Mouse (Mus musculus) limb, embryonic 10.5 days (tissue): Measurements from ENCODE around the gene Cox19. TPM values are rescaled to one million over a fixed set of nuclear protein-coding genes. Genes with fewer than 3 reads are reported as not detected.

Experiments
- DNase-seq: peaks from one replicate; pipeline ENCODE4 v3.0.0-alpha.2; 2017; ENCODE audit warnings: low spot score
- H3K27ac ChIP-seq: fragments of 300-500 bp; sonication (generic); 2 replicates; pipeline ENCODE4 v1.5.1; 2016; ENCODE audit warnings: mild to moderate bottlenecking
- H3K27me3 ChIP-seq: fragments of 300-500 bp; sonication (generic); 2 replicates; pipeline ENCODE4 v1.6.1; 2016; ENCODE audit warnings: low read depth, mild to moderate bottlenecking; ENCODE audit not compliant: poor library complexity, severe bottlenecking
- H3K36me3 ChIP-seq: fragments of 300-500 bp; sonication (generic); 2 replicates; pipeline ENCODE4 v1.6.1; 2016; ENCODE audit warnings: mild to moderate bottlenecking, moderate library complexity
- H3K4me1 ChIP-seq: fragments of 300-500 bp; sonication (generic); 2 replicates; pipeline ENCODE4 v1.6.1; 2016
- H3K4me3 ChIP-seq: fragments of 300-500 bp; sonication (generic); 2 replicates; pipeline ENCODE4 v1.5.1; 2016; ENCODE audit warnings: mild to moderate bottlenecking, moderate library complexity
- H3K9me3 ChIP-seq: fragments of 300-500 bp; sonication (generic); replicated peaks from 2 replicates; pipeline ENCODE4 v1.6.1; 2016; ENCODE audit warnings: mild to moderate bottlenecking
- WGBS: fragments of 180-500 bp; shearing (Covaris S2); methylation state at CpG from one replicate; pipeline ENCODE4 v1.1.7; 2016; 5-methylcytosine and 5-hydroxymethylcytosine counted together
- polyA plus RNA-seq: library from polyadenylated mRNA; unstranded; fragments of >200 nt; fragmentation: Nextera tagmentation; extraction: Ambion mirVana; gene quantifications from 2 replicates; pipeline ENCODE4 v1.2.1, GENCODE M21; 2016

The Cox19 gene
- polyA plus RNA-seq, 1 experiment from 2014 or later = 110 TPM

DNA sequence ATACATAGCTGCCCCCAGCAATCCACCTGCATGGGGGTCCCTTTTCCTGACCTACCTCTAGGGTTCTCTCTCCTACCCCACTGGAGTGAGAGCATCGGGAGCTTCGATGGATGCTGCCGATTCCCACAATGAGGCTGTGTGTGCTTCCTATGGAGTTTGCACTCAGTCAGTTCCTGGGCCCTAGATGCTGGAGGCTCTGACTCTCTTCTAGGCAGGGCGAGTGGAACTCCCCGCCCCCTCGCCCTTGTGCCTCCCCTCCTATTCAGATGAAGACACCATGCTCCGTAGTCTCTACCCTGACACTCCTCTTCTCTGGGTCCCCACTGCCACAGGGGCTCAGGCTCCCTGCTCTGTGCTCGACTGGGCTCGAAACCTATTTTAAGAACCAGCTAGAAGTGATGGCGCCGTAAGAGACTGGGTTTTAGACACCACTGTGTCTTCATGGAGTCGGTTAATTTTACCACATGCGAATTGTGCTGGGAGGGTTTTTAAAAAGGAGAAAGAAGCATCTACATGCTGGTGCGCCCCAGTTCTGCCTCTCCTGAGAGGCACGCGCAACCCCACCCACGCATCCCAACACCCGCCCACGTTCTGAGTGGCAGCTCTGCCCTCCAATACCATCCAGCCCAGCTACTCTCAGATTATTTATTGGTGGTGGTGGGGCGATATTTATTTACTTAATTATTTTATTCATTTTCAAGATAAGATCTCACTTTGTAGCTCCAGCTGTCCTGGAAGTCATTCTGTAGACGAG is 33.3 kb downstream of the Cox19 start:
- 68% methylated on average over 21 of the region's 21 CpGs for WGBS
- no peaks in the 10 kb centered on the region for H3K36me3 ChIP-seq
- no peak overlapping the region for H3K27ac ChIP-seq
- no peak for DNase-seq
- H3K9me3 ChIP-seq = no peaks in the 10 kb centered on the region
- H3K27me3 ChIP-seq = peaks cover 36% of the 10 kb centered on the region
- peaks cover 5% of the 10 kb centered on the region; the same call in 1 of the 2 replicates for H3K4me1 ChIP-seq
- no peak overlapping the region for H3K4me3 ChIP-seq

DNA sequence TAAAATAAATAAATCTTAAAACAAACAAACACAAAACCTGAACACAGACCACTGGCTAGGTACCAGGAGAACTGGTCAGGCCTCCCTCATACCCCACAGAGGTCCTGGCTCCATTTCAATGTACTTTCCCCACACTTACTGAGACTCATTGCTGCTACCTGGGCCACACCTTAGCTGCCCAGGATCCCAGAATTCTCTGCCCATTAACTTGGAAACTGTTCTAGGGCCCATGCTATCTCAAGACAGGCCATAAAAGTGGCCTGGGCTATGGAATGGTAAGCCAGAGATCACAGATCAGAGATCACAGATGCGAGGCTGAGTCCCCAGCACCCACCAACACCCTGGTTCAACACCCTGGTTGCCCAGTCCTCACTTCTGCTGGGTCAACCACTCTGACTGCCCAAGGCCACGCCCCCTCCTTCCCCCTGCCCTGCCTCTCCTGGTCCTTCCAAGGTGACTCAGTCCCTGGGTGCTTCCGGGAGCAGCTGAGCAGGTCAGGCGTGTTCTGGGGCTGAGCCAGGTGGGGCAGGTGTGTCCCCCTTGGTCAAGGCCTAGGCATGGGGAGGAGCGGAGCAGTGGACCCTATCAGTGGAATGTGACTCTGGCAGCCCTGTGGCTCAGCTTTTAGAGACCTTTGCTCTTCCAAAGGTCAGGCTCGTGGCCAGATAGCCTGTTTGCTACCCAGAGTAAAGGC is 34.1 kb downstream of the Cox19 start:
- H3K9me3 ChIP-seq = no peaks in the 10 kb centered on the region
- H3K4me1 ChIP-seq = no peaks in the 10 kb centered on the region
- no peak overlapping the region for H3K27ac ChIP-seq
- H3K36me3 ChIP-seq = no peaks in the 10 kb centered on the region
- WGBS = 68% methylated on average over 6 of the region's 6 CpGs
- H3K27me3 ChIP-seq = peaks cover 28% of the 10 kb centered on the region; the same call in 1 of the 2 replicates
- no peak overlapping the region for H3K4me3 ChIP-seq
- DNase-seq = no peak

DNA sequence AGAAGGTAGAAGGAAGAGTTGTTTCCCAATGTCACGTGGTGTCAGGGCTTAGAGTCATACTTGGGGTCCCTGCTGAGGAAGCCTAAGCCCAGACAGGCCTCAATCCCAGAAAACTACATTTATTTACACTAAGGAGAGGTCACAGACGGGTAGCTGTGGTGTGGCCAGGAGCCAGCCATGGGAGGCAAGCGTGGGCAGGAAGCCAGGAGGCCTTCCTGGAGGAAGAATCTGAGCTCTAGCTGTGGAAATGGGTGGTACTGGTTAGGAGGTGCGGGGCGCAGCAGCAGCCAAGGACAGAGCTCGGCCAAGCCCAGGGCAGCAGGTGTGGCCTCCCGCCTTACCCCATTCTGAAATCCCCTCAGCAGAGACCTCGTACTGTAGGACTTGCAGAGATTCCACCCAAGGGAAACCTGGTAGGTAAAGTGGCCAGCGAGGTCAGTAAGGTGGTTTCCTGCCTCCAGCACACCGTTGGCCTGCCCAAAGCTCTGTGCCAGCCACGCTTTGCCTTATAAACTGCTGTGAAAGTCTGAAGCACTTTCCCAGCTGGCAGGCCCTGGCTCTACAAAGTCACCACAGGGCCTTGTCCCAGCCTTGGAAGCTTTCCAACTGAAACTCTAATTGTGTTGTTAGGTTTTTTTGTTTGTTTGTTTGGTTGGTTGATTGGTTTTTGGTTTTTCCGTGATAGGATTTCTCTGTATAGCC is 36.1 kb downstream of the Cox19 start:
- WGBS = 88% methylated on average over 12 of the region's 12 CpGs
- no peak for DNase-seq
- Histone ChIP-seq H3K4me3 (no peak overlapping the region), H3K4me1 (no peaks in the 10 kb centered on the region), H3K27ac (no peak overlapping the region), H3K9me3 (0 out of 2 replicates have a peak, but pooled peaks cover 2% of the 10 kb centered on the region), H3K27me3 (peaks cover 17% of the 10 kb centered on the region; the same call in 1 of the 2 replicates), H3K36me3 (no peaks in the 10 kb centered on the region)

DNA sequence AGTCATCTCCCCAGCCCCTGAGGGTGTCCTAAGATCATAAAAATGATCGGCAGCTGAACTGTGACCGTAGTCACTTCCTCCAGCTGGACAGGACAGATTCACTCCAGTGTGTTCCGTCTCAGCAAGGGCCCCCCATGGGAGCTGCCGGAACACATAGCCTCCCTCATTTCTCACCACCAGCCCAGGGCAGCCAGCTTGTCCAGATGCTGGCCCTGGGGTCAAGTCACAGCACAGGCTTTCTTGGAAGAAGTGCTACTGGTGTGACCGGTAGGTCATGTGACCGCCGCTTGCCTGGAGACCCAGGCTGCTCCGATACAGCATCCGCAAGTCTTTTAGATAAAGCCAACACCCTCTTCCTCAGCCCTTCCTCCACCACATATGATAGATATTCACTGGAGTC is 37.7 kb downstream of the Cox19 start:
- Histone ChIP-seq H3K27ac (no peak overlapping the region), H3K36me3 (no peaks in the 10 kb centered on the region), H3K9me3 (0 out of 2 replicates have a peak, but pooled peaks cover 2% of the 10 kb centered on the region), H3K4me1 (no peaks in the 10 kb centered on the region), H3K4me3 (no peak overlapping the region), H3K27me3 (peaks cover 9% of the 10 kb centered on the region; the same call in 1 of the 2 replicates)
- no peak for DNase-seq
- WGBS = 82% methylated on average over 9 of the region's 9 CpGs

DNA sequence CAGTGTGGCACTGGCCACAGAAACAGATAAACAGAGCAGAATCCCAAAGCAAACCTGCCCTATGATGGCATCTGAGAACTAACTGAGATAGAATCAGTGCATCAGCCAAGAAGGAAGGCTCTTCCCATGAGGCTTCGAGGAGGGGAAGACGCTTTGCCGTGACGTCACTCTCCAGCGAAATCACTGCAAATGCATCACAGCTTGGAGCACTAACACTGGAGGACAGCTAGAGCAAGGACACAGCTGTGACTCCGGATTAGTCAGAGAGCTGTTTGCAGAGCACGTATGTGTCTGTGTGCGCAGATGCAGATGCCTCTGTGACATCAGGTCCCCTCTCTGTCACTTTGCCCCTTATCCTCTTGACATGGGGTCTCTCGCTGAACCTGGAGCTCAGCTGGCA is 39.4 kb downstream of the Cox19 start:
- Histone ChIP-seq H3K27me3 (no peaks in the 10 kb centered on the region), H3K4me1 (no peaks in the 10 kb centered on the region), H3K9me3 (0 out of 2 replicates have a peak, but pooled peaks cover 2% of the 10 kb centered on the region), H3K36me3 (no peaks in the 10 kb centered on the region), H3K4me3 (no peak overlapping the region), H3K27ac (no peak overlapping the region)
- no peak for DNase-seq
- WGBS = 91% methylated on average over 9 of the region's 9 CpGs

DNA sequence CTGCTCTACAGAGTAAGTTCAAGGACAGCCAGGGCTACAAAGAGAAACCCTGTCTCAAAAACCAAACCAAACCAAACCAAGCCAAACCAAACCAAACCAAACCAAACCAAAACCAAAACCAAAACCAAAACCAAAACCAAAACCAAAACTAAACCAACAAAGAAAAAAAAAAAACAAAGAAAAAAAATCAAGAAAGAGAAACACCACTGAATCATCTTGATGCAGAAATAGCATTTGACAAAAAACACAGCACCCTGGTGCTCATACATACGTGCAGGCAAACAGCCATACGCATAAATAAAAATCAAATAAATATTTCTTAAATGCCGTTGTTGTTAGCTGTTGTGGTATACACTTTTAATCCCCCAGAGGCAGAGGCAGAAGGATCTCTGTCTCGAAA is 40.7 kb downstream of the Cox19 start:
- Histone ChIP-seq H3K9me3 (0 out of 2 replicates have a peak, but pooled peaks cover 2% of the 10 kb centered on the region), H3K4me3 (no peak overlapping the region), H3K27me3 (no peaks in the 10 kb centered on the region), H3K4me1 (no peaks in the 10 kb centered on the region), H3K27ac (no peak overlapping the region), H3K36me3 (no peaks in the 10 kb centered on the region)
- WGBS = 93% methylated on average over 4 of the region's 4 CpGs
- DNase-seq = no peak

DNA sequence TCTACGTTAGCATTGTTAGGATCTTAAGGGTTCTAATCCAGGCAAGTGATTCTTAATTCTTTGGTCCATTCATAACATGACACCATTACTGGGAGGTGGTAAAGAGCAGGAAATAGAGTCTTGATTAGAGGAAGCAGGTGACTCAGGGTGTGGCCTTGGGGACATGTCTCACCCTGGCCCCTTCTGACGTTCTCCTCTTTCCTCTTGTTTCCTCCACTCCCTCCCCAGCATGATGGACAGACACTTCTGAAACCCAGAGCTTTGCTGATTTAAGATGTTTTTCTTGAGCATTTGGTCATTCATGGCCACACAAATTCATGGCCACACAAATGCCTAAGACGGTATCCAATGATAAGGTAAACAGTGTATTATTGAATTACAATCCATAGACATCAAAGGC is 41.3 kb downstream of the Cox19 start:
- no peak overlapping the region for H3K4me3 ChIP-seq
- no peak overlapping the region for H3K27ac ChIP-seq
- H3K27me3 ChIP-seq = no peaks in the 10 kb centered on the region
- no peaks in the 10 kb centered on the region for H3K4me1 ChIP-seq
- H3K9me3 ChIP-seq = 0 out of 2 replicates have a peak, but pooled peaks cover 2% of the 10 kb centered on the region
- DNase-seq = no peak
- 83% methylated on average over 3 of the region's 3 CpGs for WGBS
- H3K36me3 ChIP-seq = no peaks in the 10 kb centered on the region

DNA sequence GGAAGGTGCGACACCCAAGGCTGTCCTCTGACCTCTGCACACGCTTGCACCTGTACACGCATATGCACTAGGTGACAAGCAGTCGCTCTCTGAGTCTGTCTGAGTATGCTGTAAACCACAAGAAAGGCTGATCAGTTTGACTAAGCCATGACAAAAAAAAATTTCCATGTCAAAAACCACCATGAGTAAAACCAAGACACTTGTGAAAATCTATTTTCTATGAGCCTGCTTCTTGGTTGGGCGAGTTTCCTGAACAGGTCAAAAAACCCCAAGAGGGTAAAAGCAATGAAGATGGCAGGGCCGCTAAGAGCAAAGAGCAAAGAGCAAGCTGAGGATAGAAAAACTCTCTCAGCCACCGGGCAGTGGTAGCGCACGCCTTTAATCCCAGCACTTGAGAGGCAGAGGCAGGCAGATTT is 47.6 kb downstream of the Cox19 start:
- H3K27ac ChIP-seq = no peak overlapping the region
- DNase-seq = no peak
- H3K4me3 ChIP-seq = no peak overlapping the region
- no peaks in the 10 kb centered on the region for H3K27me3 ChIP-seq
- no peaks in the 10 kb centered on the region for H3K9me3 ChIP-seq
- H3K4me1 ChIP-seq = no peaks in the 10 kb centered on the region
- H3K36me3 ChIP-seq = no peaks in the 10 kb centered on the region
- WGBS = 91% methylated on average over 9 of the region's 9 CpGs

DNA sequence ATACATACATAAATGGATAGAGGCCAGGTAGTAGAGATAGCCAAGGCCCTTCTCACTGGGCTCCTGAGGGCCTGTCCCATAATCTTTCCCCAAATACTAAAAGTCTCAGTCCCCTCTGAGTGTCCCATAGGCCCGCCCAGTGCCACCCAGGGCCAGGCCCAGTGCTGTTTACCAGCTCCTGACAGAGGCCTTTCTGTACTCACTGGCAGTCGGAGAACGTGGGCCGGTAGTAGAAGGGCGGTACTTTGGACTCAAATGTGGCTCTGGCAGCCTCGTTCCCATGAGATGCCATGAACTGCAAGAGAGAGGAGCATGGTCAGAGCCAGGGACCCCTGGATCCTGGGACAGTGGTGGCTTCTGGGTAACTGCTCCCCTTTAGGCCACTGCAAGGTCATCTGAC is 49.1 kb downstream of the Cox19 start:
- WGBS = 86% methylated on average over 6 of the region's 6 CpGs
- H3K36me3 ChIP-seq = no peaks in the 10 kb centered on the region
- H3K27ac ChIP-seq = no peak overlapping the region
- no peaks in the 10 kb centered on the region for H3K4me1 ChIP-seq
- H3K27me3 ChIP-seq = no peaks in the 10 kb centered on the region
- no peak overlapping the region for H3K4me3 ChIP-seq
- H3K9me3 ChIP-seq = no peaks in the 10 kb centered on the region
- no peak for DNase-seq

DNA sequence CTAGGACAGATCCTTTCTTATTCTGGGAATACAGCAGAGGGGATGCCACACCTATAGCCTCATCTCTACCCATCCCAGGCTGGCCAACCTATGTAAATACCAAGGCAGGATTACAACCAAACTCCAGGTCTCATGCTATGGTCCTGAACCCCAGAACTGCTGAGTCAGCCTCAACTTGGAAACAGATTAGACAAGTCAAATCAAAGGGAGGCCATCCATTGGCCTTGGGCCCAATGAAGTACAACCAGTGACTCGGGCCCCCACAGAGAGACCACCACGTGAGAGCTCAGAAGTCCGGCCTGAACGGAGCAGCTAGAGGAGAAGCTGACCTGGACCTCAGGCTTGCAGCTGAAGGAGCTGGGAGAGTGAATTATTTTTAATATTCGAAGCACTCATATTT is 53.5 kb downstream of the Cox19 start:
- DNase-seq = no peak
- Histone ChIP-seq H3K4me3 (no peak overlapping the region), H3K9me3 (no peaks in the 10 kb centered on the region), H3K27ac (no peak overlapping the region), H3K36me3 (no peaks in the 10 kb centered on the region), H3K27me3 (no peaks in the 10 kb centered on the region), H3K4me1 (no peaks in the 10 kb centered on the region)
- 87% methylated on average over 5 of the region's 5 CpGs for WGBS

DNA sequence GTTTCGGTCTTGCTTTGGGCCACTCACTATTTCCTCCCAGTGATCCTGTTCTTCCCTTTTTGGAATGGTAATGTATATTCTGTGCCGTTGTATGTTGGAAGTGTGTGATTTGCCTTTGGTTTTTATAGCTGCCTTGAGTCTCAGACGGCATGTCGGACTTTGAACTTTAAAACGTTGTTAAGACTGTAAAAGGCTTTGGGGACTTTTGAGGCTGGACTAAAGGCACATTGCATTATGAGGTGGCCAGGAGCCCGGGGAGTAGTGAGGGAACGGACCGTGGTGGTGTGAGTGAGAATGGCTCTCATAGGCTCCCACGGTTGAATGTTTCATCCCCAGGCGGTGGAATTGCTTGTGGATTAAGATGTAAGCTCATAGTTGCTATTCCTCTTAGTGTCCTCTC is 54.1 kb downstream of the Cox19 start:
- Histone ChIP-seq H3K4me3 (no peak overlapping the region), H3K4me1 (no peaks in the 10 kb centered on the region), H3K9me3 (no peaks in the 10 kb centered on the region), H3K27ac (no peak overlapping the region), H3K27me3 (no peaks in the 10 kb centered on the region), H3K36me3 (no peaks in the 10 kb centered on the region)
- 93% methylated on average over 10 of the region's 10 CpGs for WGBS
- DNase-seq = no peak

DNA sequence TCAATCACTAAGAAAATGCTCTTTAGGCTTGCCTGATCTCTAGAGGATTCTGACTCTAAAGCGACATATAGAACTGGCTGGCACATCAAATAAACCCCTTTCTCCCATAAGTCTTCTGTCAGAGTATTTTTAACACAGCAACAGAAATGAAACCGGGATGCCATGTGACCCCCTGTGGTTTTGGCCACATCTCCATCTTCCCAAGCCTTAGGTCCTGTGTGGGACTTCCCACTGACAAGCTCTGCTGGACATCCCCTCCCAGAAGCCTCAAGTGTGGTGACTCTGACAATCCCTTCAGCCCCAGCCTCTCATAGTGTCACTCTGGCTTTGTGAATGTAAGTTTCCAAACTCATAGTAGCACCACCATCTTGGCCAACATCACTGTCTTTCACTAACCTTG is 57.1 kb downstream of the Cox19 start:
- Histone ChIP-seq H3K36me3 (no peaks in the 10 kb centered on the region), H3K4me1 (0 out of 2 replicates have a peak, but pooled peaks cover 3% of the 10 kb centered on the region), H3K27ac (no peak overlapping the region), H3K4me3 (no peak overlapping the region), H3K27me3 (no peaks in the 10 kb centered on the region), H3K9me3 (no peaks in the 10 kb centered on the region)
- no peak for DNase-seq
- WGBS = 83% methylated on average over 2 of the region's 2 CpGs
